Mouse (Mus musculus) frontal cortex, postnatal 36 days (tissue): ENCODE measurements around the gene E330017A01Rik.
"Not testable (repeated sequence)": the region's sequence is repeated elsewhere in the genome, so short reads cannot be mapped to it uniquely, and the experiment has no call there.

ENCODE experiments used
- DNase-seq, 2 experiments: peaks; one replicate each; pipeline ENCODE4 v3.0.0; 2022; ENCODE audit warnings: low spot score in 2 of 2

E330017A01Rik gene

DNA sequence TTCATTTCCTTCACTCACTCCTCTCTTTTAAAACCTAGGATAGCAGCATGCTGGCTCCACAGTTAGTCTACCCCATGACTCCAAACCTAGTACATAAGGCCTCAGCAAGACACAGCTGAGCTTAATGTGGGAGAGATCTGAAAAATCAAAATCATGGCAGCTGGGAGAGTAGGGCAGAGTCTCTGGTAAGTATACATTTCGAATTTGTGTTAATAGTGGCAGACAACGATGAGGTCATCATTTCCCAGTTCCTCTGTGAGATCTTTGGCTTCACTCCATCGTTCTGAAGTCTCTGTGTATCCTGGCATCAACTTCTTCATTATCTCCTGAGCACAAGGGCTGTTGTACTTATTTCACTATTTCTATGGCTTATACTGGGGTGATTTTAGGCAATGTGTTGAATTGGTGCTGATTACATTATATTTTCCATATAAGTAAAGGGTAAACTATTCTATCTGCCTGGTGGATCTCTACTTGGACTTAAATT is at the start of gene E330017A01Rik:
TSS of gene E330017A01Rik (minus strand) at position 51 of the 487 bp plus-strand sequence.
- no peak for DNase-seq

DNA sequence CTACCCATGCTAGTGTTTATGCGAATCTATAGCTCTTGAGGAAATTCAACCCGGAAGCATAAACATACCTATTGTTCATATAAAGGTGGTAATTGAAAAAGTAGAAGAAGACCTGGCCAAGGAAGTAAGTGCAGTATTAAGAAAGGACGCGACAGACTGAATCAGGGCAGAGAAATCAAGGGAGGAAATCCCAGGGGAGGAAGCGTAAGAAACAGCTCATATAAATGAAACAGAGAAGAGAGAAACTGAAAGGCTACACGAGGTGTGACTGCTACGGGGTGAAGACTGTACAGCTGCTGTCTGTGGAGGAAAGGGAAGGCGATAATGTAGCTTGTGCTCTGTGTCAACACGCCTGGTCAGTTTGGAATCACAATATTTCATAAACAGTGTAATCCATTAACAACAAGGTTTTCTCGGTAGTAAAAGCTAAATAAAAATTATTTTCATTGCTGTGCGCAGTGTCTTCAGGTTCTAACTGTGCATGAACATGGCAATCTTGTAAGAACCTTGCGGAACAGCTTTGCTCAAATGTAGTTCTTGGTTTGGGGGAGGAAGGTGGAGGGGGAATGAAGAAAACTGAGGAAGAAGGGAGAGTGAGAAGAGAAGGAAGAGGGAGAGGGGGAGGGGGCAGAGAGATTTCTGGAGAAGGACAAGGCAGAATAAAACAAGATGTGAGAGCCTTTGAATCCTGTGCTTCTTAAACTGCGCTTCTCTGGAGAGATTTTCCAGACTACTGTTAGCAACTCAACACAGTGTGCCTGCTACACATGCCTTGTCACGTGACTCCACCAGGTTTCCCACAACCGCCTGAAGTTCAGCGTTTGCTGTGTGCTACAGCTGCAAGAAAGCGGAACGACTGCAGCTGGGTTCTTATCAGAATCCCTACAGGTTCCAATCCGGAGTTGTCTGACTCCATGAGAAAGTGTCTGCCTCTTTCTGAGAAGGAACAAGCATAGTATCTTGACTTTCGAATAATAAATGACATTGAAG is 47.3 kb upstream of the E330017A01Rik start:
- DNase-seq = no peak

- DNase-seq = no peak
Measured at GRCm38 (mm10) chr16:58684537-58684936, 46.0 kb upstream of the E330017A01Rik start.

DNA sequence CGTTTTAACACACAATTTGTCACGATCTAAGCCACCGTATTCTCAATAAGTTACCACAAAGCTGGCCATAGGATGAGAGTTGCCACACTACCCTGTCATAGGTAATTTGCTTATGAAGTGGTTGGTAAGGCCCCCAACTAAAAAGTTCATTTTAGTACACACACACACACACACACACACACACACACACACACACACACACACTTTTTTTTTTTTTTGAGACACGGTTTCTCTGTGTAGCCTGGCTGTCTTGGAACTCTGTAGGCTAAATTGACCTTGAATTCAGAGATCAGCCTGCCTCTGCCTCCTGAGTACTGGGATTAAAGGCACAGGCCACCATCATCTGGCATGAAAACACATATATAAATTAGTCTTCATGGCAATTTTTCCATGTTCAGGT is 45.4 kb upstream of the E330017A01Rik start:
- DNase-seq = no peak

- DNase-seq = no peak
Measured at GRCm38 (mm10) chr16:58682870-58683269, 44.3 kb upstream of the E330017A01Rik start.

- no peak for DNase-seq
Measured at GRCm38 (mm10) chr16:58682046-58682445, 43.5 kb upstream of the E330017A01Rik start.

- no peak for DNase-seq
Measured at GRCm38 (mm10) chr16:58678660-58679059, 40.1 kb upstream of the E330017A01Rik start.

DNA sequence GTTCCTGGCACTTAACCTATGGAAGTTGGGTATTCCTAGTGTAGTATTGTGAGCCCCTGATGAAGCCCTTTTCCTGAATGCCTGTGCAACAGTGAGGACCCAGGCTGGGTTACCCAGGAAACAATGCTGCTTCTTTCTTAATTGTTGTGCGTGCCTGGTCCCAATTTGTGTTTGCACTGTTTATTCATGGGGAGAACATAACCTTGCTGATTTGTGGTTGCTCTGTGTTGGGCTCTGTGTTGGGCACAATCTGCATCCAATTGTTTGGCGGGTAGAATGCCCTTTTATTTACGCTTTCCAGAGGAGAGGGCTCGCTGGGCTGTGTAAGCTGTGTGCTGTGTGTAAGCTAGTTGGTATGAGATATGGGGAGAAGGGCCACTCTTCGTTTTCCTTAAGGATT is 39.0 kb upstream of the E330017A01Rik start:
- no peak for DNase-seq

DNA sequence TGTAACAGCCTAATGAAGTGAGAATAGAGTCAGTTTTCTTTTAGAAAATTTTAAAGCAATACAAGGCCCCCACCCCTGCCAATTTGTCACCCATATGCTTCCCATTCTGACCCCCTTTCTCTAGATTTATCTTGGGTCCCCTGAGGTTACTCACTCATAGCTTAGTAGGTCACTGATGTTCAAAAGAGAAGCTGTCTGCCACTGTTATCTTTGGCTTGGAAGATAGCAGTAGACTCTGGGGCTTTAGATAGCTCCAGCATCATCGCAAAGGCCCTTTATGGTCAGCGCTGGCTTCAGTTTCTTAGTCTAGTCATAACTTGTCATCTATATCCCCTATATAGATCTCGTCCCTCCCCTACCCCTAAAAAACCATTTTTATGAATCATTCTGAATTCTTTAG is 38.1 kb upstream of the E330017A01Rik start:
- DNase-seq = no peak

DNA sequence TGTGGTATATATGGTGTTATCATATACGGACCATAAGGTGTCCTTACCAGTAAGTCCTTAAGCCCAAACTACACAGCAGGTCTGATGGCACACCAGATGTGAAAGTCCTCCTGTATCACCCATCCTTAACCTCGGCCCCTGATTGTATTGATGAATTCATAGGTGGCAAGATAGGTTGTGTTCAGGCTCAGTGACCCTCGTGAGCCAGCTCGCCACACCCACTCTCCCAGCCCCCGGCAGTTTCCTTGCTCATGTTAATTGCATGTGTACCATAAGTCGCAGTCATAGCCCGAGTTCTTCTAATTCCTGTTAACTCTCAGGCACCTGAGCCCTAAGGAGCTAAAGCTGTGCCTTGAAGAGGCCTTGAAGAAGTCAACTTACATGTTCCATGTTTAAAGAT is 37.6 kb upstream of the E330017A01Rik start:
- DNase-seq = no peak

DNA sequence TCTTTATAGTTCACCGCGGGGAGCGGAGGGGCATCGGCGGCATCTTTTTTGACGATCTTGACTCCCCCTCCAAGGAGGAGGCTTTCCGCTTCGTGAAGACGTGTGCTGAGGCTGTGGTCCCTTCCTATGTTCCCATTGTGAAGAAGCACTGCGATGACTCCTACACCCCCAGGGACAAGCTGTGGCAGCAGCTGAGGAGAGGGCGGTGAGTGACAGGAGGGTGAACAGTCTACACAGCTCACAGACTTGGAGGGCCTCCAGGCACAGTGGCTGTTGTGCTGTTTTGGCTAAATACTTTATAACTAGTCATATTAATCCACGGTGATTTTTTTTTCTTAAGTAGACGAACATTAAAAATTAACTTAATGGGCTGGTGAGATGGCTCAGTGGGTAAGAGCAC is 36.7 kb upstream of the E330017A01Rik start:
- DNase-seq = peak; percentile 30 to 36

GRCm38 (mm10) chr16:58673811-58674410 is 35.4 kb upstream of the E330017A01Rik start:
- DNase-seq = no peak

DNA sequence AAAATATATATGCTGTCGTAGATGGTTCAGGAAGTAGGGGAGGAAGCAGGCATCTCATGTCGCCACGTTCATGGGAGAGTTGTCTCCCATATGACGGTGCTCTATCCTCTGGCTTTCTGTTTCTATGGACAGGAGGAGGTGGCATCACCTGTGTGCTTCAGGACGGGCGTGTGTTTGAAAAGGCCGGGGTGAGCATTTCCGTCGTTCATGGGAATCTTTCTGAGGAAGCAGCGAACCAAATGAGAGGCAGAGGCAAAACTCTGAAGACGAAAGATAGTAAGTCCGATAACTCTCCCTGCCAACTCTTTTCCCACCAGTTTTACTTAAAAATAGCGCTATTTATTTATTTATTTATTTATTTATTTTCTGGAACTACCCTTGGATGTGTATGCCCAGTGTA is 33.9 kb upstream of the E330017A01Rik start:
- no peak for DNase-seq

DNA sequence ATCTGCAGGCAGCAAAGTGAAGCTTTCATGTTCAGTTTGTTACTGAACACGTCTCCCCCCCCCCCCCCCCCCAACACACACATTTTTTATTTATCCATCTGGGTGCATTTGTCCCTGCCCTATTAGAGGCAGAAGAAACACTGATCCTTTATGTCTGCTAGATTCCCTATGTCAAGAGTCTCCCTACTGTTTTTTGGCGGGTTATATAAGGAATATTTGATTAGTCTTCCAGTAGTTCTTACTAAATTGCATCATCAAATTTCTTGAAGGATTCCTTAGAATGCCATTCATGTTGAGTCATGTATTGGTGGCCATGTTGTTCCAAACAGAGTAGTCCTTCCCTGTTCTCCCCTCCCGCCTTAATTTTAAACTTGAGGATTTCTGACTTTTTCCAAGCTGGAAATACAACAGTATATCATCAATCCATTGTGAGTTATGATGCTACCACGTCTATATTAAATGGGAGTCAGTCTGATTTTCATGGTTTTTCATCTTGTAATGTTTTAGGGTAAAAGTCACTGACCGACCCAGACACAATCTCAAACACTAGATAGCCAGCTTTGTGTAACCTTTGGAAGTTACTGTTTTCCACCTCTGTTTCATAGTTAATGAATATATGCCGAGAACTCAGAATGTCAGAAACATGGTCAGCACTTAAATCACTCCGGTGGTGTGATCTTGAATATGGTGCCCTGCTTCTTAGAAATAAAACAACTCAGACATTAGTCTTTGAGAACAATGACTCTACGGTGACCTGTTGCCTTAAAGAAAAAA is 32.9 kb upstream of the E330017A01Rik start:
- DNase-seq = no peak

GRCm38 (mm10) chr16:58670643-58671042 is 32.1 kb upstream of the E330017A01Rik start:
- DNase-seq = no peak

GRCm38 (mm10) chr16:58669917-58670630 is 31.5 kb upstream of the E330017A01Rik start, which contains the start of gene Cpox:
Gene Cpox (plus strand): TSS chr16:58670292.
- DNase-seq = peak; percentile 88 to 89

- no peak for DNase-seq
Measured at GRCm38 (mm10) chr16:58669264-58669663, 30.7 kb upstream of the E330017A01Rik start.

DNA sequence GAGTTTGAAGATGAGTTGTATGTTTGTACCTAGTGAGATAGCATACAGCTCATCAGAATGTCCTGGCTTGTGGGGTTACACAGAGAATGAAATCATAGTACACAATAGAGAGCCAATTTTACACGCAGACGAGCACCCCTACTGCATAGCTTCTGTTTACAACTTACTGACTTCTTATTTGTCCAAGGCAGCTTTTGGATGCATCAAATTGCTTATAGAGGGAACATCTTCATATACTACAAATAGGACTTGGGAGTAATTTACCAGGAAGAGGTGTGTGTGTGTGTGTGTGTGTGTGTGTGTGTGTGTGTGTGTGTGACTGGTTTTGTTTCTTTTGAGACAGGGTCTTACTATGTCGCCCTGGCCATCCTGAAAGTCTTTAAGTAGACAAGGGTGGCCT is 30.0 kb upstream of the E330017A01Rik start:
- DNase-seq = no peak

DNA sequence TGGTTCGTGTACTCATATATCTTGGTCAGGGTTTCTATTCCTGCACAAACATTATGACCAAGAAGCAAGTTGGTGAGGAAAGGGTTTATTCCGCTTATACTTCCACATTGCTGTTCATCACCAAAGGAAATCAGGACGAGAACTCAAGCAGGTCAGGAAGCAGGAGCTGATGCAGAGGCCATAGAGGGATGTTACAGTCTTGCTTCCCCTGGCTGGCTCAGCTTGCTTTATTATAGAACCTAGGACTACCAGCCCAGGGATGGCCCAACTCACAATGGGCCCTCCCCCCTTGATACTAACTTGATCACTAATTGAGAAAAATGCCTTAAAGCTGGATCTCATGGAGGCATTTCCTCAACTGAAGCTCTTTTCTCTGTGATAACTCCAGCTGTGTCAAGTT is 28.1 kb upstream of the E330017A01Rik start:
- not testable (repeated sequence) for DNase-seq

GRCm38 (mm10) chr16:58665137-58665536 is 26.6 kb upstream of the E330017A01Rik start:
- not testable (repeated sequence) for DNase-seq

- DNase-seq = no peak
Measured at GRCm38 (mm10) chr16:58663816-58664215, 25.3 kb upstream of the E330017A01Rik start.
